Mouse (Mus musculus) midbrain, postnatal 0 days (tissue): ENCODE data around the gene Prdm1. TPM values are rescaled to one million over a fixed set of nuclear protein-coding genes. Genes with fewer than 3 reads are reported as not detected.
A peak's percentile ranks its signal among the peaks of the same experiment; 100 is the strongest.

Experiments
- ATAC-seq: fragments of 200-750 bp; cut with Nextera tagmentation; 2 replicates; pipeline ENCODE4 v1.8.0; 2017; ENCODE audit warnings: moderate number of reproducible peaks, mild to moderate bottlenecking, moderate TSS enrichment, moderate library complexity; ENCODE audit not compliant: low FRiP score
- DNase-seq: peaks from one replicate; pipeline ENCODE4 v3.0.0-alpha.2; 2015; ENCODE audit warnings: low spot score
- H3K27ac ChIP-seq: fragments of 300-500 bp; sonication (generic); 2 replicates; pipeline ENCODE4 v1.5.1; 2014; ENCODE audit warnings: low read depth, mild to moderate bottlenecking, low read length, mixed read lengths
- H3K27me3 ChIP-seq: fragments of 300-500 bp; sonication (generic); 2 replicates; pipeline ENCODE4 v1.6.1; 2014; ENCODE audit warnings: low read length, control low read depth, mixed read lengths; ENCODE audit not compliant: insufficient read depth
- H3K36me3 ChIP-seq: fragments of 300-500 bp; sonication (generic); 2 replicates; pipeline ENCODE4 v1.6.1; 2014; ENCODE audit warnings: low read length, control low read depth, mixed read lengths; ENCODE audit not compliant: insufficient read depth
- H3K4me1 ChIP-seq: fragments of 300-500 bp; sonication (generic); 2 replicates; pipeline ENCODE4 v1.6.1; 2014; ENCODE audit warnings: mild to moderate bottlenecking, control low read depth, antibody characterized with exemption, low read length, mixed read lengths; ENCODE audit not compliant: insufficient read depth
- H3K4me2 ChIP-seq: fragments of 300-500 bp; sonication (generic); 2 replicates; pipeline ENCODE4 v1.6.1; 2014; ENCODE audit warnings: low read depth, mild to moderate bottlenecking, low read length, mixed read lengths; ENCODE audit not compliant: poor library complexity, severe bottlenecking
- H3K4me3 ChIP-seq: fragments of 300-500 bp; sonication (generic); 2 replicates; pipeline ENCODE4 v1.5.1; 2014; ENCODE audit warnings: low read depth, mild to moderate bottlenecking, low read length, moderate library complexity
- H3K9ac ChIP-seq: fragments of 300-500 bp; sonication (generic); replicated peaks from 2 replicates; pipeline ENCODE4 v1.6.1; 2014; ENCODE audit warnings: mild to moderate bottlenecking, low read length, moderate library complexity, mixed read lengths; ENCODE audit not compliant: poor library complexity, severe bottlenecking
- H3K9me3 ChIP-seq: fragments of 300-500 bp; sonication (generic); 2 replicates; pipeline ENCODE4 v1.6.1; 2016; ENCODE audit warnings: low read length, control low read depth
- CTCF ChIP-seq: IDR thresholded peaks from 2 replicates; pipeline ENCODE4 v1.5.1; 2016; ENCODE audit warnings: antibody characterized with exemption, mild to moderate bottlenecking
- WGBS: fragments of 180-500 bp; shearing (Covaris S2); extraction: QIAGEN DNeasy Blood & Tissue Kit; methylation state at CpG from one replicate; pipeline ENCODE4 v1.1.7; 2014; 5-methylcytosine and 5-hydroxymethylcytosine counted together
- polyA plus RNA-seq: library from polyadenylated mRNA; unstranded; fragments of >200 nt; fragmentation: Nextera tagmentation; extraction: Ambion mirVana; gene quantifications from 2 replicates; pipeline ENCODE4 v1.2.1, GENCODE M21; 2015
- total RNA-seq: library from RNA; depleted of rRNA; stranded (reverse); fragments of >200 nt; gene quantifications from 2 replicates; pipeline ENCODE4 v1.2.3, GENCODE M21; 2014

Prdm1 gene
- total and polyA plus RNA-seq, 2 experiments from 2014 or later, result 0.12 to 2.0 TPM

GRCm38 (mm10) chr10:44403415-44403814 is 124.9 kb downstream of the Prdm1 start:
- DNase-seq (no peak), ATAC-seq (no peak)
- TF ChIP-seq CTCF, result no peak
- WGBS, result 80% methylated on average over 7 of the region's 7 CpGs
- no peak overlapping the region for H3K4me2 ChIP-seq
- no peaks in the 10 kb centered on the region for H3K4me1 ChIP-seq
- H3K27me3 ChIP-seq, result no peaks in the 10 kb centered on the region
- no peak overlapping the region for H3K4me3 ChIP-seq
- H3K36me3 ChIP-seq, result no peaks in the 10 kb centered on the region
- no peak overlapping the region for H3K27ac ChIP-seq
- 0 out of 2 replicates have a peak, but pooled peaks cover 4% of the 10 kb centered on the region for H3K9me3 ChIP-seq
- no peak overlapping the region for H3K9ac ChIP-seq

- 76% methylated on average over 10 of the region's 10 CpGs for WGBS
- Histone ChIP-seq H3K4me1 (no peaks in the 10 kb centered on the region), H3K36me3 (no peaks in the 10 kb centered on the region), H3K27me3 (no peaks in the 10 kb centered on the region), H3K9me3 (no peaks in the 10 kb centered on the region), H3K9ac (no peak overlapping the region), H3K4me3 (no peak overlapping the region), H3K4me2 (no peak overlapping the region), H3K27ac (no peak overlapping the region)
- TF ChIP-seq CTCF, result no peak
- DNase-seq (no peak), ATAC-seq (no peak)
These were observed 126.7 kb downstream of the Prdm1 start for GRCm38 (mm10) chr10:44401600-44401999.

- no peaks in the 10 kb centered on the region for H3K4me1 ChIP-seq
- no peak overlapping the region for H3K4me3 ChIP-seq
- no peak for TF ChIP-seq CTCF
- H3K9me3 ChIP-seq, result no peaks in the 10 kb centered on the region
- H3K27me3 ChIP-seq, result no peaks in the 10 kb centered on the region
- DNase-seq (no peak), ATAC-seq (no peak)
- H3K4me2 ChIP-seq, result no peak overlapping the region
- no peaks in the 10 kb centered on the region for H3K36me3 ChIP-seq
- H3K27ac ChIP-seq, result no peak overlapping the region
- no peak overlapping the region for H3K9ac ChIP-seq
- 71% methylated on average over 13 of the region's 13 CpGs for WGBS
These were observed 127.7 kb downstream of the Prdm1 start for GRCm38 (mm10) chr10:44400602-44401001.

- no peaks in the 10 kb centered on the region for H3K27me3 ChIP-seq
These were observed 128.2 kb downstream of the Prdm1 start for GRCm38 (mm10) chr10:44400119-44400518.

GRCm38 (mm10) chr10:44392855-44393254 is 135.4 kb downstream of the Prdm1 start:
- 77% methylated on average over 8 of the region's 8 CpGs for WGBS
- Histone ChIP-seq H3K36me3 (no peaks in the 10 kb centered on the region), H3K4me3 (no peak overlapping the region), H3K9ac (no peak overlapping the region), H3K4me1 (no peaks in the 10 kb centered on the region), H3K27me3 (no peaks in the 10 kb centered on the region), H3K27ac (no peak overlapping the region), H3K9me3 (no peaks in the 10 kb centered on the region), H3K4me2 (no peak overlapping the region)
- ATAC-seq, result no peak
- TF ChIP-seq CTCF, result no peak
- DNase-seq, result peak; percentile 26

More at GRCm38 (mm10) chr10:44400119-44400518, 128.2 kb downstream of the Prdm1 start:
- Histone ChIP-seq H3K4me3 (no peak overlapping the region), H3K27ac (no peak overlapping the region), H3K4me1 (no peaks in the 10 kb centered on the region), H3K9ac (no peak overlapping the region), H3K4me2 (no peak overlapping the region), H3K9me3 (no peaks in the 10 kb centered on the region), H3K36me3 (no peaks in the 10 kb centered on the region)
- ATAC-seq (no peak), DNase-seq (no peak)
- WGBS, result 63% methylated on average over 3 of the region's 3 CpGs
- TF ChIP-seq CTCF, result no peak

GRCm38 (mm10) chr10:44391509-44392290 is 136.6 kb downstream of the Prdm1 start:
- Histone ChIP-seq H3K4me3 (no peak overlapping the region), H3K4me1 (no peaks in the 10 kb centered on the region), H3K27ac (no peak overlapping the region), H3K27me3 (no peaks in the 10 kb centered on the region), H3K9me3 (no peaks in the 10 kb centered on the region), H3K9ac (no peak overlapping the region), H3K4me2 (no peak overlapping the region), H3K36me3 (no peaks in the 10 kb centered on the region)
- WGBS, result 50% methylated on average over 12 of the region's 12 CpGs
- ATAC-seq (no peak), DNase-seq (no peak)
- no peak for TF ChIP-seq CTCF
